Mouse (Mus musculus) erythroblast, embryonic 14.5 days (primary cell): Measurements from ENCODE around the gene Rpl22. TPM values are rescaled to one million over a fixed set of nuclear protein-coding genes. Genes with fewer than 3 reads are reported as not detected.

Source experiments
- H3K27me3 ChIP-seq: 2 replicates; pipeline ENCODE4 v1.6.1; 2012; ENCODE audit warnings: inconsistent platforms; ENCODE audit not compliant: control insufficient read depth
- H3K36me3 ChIP-seq: 2 replicates; pipeline ENCODE4 v1.6.1; 2012; ENCODE audit warnings: mild to moderate bottlenecking, inconsistent platforms; ENCODE audit not compliant: control insufficient read depth
- H3K4me1 ChIP-seq: 2 replicates; pipeline ENCODE4 v1.6.1; 2012; ENCODE audit warnings: inconsistent platforms; ENCODE audit not compliant: control insufficient read depth
- H3K4me3 ChIP-seq: replicated peaks from 2 replicates; pipeline ENCODE3; 2012; ENCODE audit warnings: moderate library complexity, mild to moderate bottlenecking, inconsistent platforms
- H3K9me3 ChIP-seq: 2 replicates; pipeline ENCODE4 v1.6.1; 2012; ENCODE audit warnings: low read length, inconsistent platforms, mixed read lengths; ENCODE audit not compliant: control insufficient read depth
- GATA1 ChIP-seq: IDR thresholded peaks from 2 replicates; pipeline ENCODE4 v1.6.1; 2012; ENCODE audit warnings: low read length, inconsistent platforms, mixed read lengths
- TAL1 ChIP-seq: IDR thresholded peaks from 3 replicates; pipeline ENCODE4 v1.6.1; 2012; ENCODE audit warnings: low read length, inconsistent platforms, mixed read lengths
- polyA plus RNA-seq: library from polyadenylated mRNA; stranded (reverse); fragments of >175 nt; gene quantifications from 2 replicates; pipeline ENCODE4 v1.2.3, GENCODE M21; 2012

Gene Rpl22
- polyA plus RNA-seq, 1 experiment = 13.4 TPM

- Histone ChIP-seq H3K4me1 (peaks cover 20% of the 10 kb centered on the region), H3K9me3 (peaks cover 8% of the 10 kb centered on the region; the same call in 1 of the 2 replicates), H3K27me3 (peaks cover 93% of the 10 kb centered on the region), H3K36me3 (no peaks in the 10 kb centered on the region), H3K4me3 (no peak overlapping the region)
- TF ChIP-seq TAL1 = no peak
- no peak for TF ChIP-seq GATA1
Measured at GRCm38 (mm10) chr4:152286183-152286582, 39.4 kb upstream of the Rpl22 start.

GRCm38 (mm10) chr4:152286887-152287286 is 38.7 kb upstream of the Rpl22 start:
- Histone ChIP-seq H3K9me3 (peaks cover 8% of the 10 kb centered on the region; the same call in 1 of the 2 replicates), H3K27me3 (peaks cover 93% of the 10 kb centered on the region), H3K4me1 (peaks cover 20% of the 10 kb centered on the region), H3K36me3 (no peaks in the 10 kb centered on the region), H3K4me3 (no peak overlapping the region)
- no peak for TF ChIP-seq GATA1
- no peak for TF ChIP-seq TAL1

- peaks cover 8% of the 10 kb centered on the region; the same call in 1 of the 2 replicates for H3K9me3 ChIP-seq
- H3K4me1 ChIP-seq = peaks cover 20% of the 10 kb centered on the region
- TF ChIP-seq GATA1 (no peak), TAL1 (no peak)
- no peaks in the 10 kb centered on the region for H3K36me3 ChIP-seq
- H3K27me3 ChIP-seq = peaks cover 93% of the 10 kb centered on the region
- no peak overlapping the region for H3K4me3 ChIP-seq
Measured at GRCm38 (mm10) chr4:152287317-152288120, 38.0 kb upstream of the Rpl22 start.

- Histone ChIP-seq H3K36me3 (no peaks in the 10 kb centered on the region), H3K9me3 (peaks cover 6% of the 10 kb centered on the region; the same call in 1 of the 2 replicates), H3K4me3 (no peak overlapping the region), H3K27me3 (peaks cover 93% of the 10 kb centered on the region), H3K4me1 (peaks cover 12% of the 10 kb centered on the region)
- no peak for TF ChIP-seq GATA1
- TF ChIP-seq TAL1 = no peak
Measured at GRCm38 (mm10) chr4:152288398-152288945, 37.1 kb upstream of the Rpl22 start.

- no peak for TF ChIP-seq TAL1
- no peak for TF ChIP-seq GATA1
Measured at GRCm38 (mm10) chr4:152290385-152290784, 35.2 kb upstream of the Rpl22 start.

GRCm38 (mm10) chr4:152290991-152291390 is 34.6 kb upstream of the Rpl22 start:
- peaks cover 76% of the 10 kb centered on the region for H3K27me3 ChIP-seq
- H3K36me3 ChIP-seq = no peaks in the 10 kb centered on the region
- peaks cover 19% of the 10 kb centered on the region for H3K4me1 ChIP-seq

More at GRCm38 (mm10) chr4:152290385-152290784, 35.2 kb upstream of the Rpl22 start:
- Histone ChIP-seq H3K27me3 (peaks cover 82% of the 10 kb centered on the region), H3K4me1 (peaks cover 14% of the 10 kb centered on the region), H3K36me3 (no peaks in the 10 kb centered on the region), H3K9me3 (peaks cover 6% of the 10 kb centered on the region; the same call in 1 of the 2 replicates), H3K4me3 (no peak overlapping the region)

GRCm38 (mm10) chr4:152291562-152291961 is 34.0 kb upstream of the Rpl22 start, which contains the start of gene Hes3:
Gene Hes3, minus strand, starts transcription at chr4:152291662.
- no peak within 1 kb of the TSS for H3K4me3 ChIP-seq
- peaks cover 70% of the 10 kb centered on the region for H3K27me3 ChIP-seq
- TF ChIP-seq GATA1 (no peak), TAL1 (no peak)
- peaks cover 18% of the 10 kb centered on the region for H3K4me1 ChIP-seq
- peaks cover 6% of the 10 kb centered on the region; the same call in 1 of the 2 replicates for H3K9me3 ChIP-seq
- no peaks in the 10 kb centered on the region for H3K36me3 ChIP-seq

More at GRCm38 (mm10) chr4:152290991-152291390, 34.6 kb upstream of the Rpl22 start:
- H3K9me3 ChIP-seq = peaks cover 6% of the 10 kb centered on the region; the same call in 1 of the 2 replicates
- no peak overlapping the region for H3K4me3 ChIP-seq
- TF ChIP-seq TAL1 = no peak
- TF ChIP-seq GATA1 = no peak

- Histone ChIP-seq H3K4me1 (peaks cover 17% of the 10 kb centered on the region), H3K9me3 (peaks cover 6% of the 10 kb centered on the region; the same call in 1 of the 2 replicates), H3K27me3 (peaks cover 63% of the 10 kb centered on the region), H3K4me3 (no peak overlapping the region), H3K36me3 (no peaks in the 10 kb centered on the region)
- TF ChIP-seq TAL1 (no peak), GATA1 (no peak)
Measured at GRCm38 (mm10) chr4:152292102-152292765, 33.3 kb upstream of the Rpl22 start.
